Mouse (Mus musculus): ENCODE data around the gene Hmgcl. TPM values are rescaled to one million over a fixed set of nuclear protein-coding genes. Genes with fewer than 3 reads are reported as not detected.

Gene Hmgcl
- polyA plus RNA-seq, 1 experiment from 2014 or later: 66.1 TPM

- Histone ChIP-seq H3K9ac (replicated peaks; ENCODE audit: low read depth, low read length) (no peak overlapping the region), H3K4me3 (ENCODE audit: low read depth, low read length) (no peak overlapping the region), H3K27me3 (ENCODE audit: control insufficient read depth, insufficient read depth, low read length) (no peaks in the 10 kb centered on the region), H3K36me3 (ENCODE audit: control insufficient read depth, insufficient read depth, low read length) (no peaks in the 10 kb centered on the region), H3K9me3 (ENCODE audit: control insufficient read depth, low read length) (no peaks in the 10 kb centered on the region), H3K4me2 (ENCODE audit: low read depth, low read length) (no peak overlapping the region), H3K4me1 (ENCODE audit: control insufficient read depth, insufficient read depth, low read length) (no peaks in the 10 kb centered on the region), H3K27ac (ENCODE audit: low read depth, low read length) (no peak overlapping the region)
- 45% methylated on average over 3 of the region's 3 CpGs for WGBS
- ATAC-seq (ENCODE audit: low read depth): no peak
Observed at GRCm38 (mm10) chr4:135912164-135912563, 34.1 kb upstream of the Hmgcl start.

DNA sequence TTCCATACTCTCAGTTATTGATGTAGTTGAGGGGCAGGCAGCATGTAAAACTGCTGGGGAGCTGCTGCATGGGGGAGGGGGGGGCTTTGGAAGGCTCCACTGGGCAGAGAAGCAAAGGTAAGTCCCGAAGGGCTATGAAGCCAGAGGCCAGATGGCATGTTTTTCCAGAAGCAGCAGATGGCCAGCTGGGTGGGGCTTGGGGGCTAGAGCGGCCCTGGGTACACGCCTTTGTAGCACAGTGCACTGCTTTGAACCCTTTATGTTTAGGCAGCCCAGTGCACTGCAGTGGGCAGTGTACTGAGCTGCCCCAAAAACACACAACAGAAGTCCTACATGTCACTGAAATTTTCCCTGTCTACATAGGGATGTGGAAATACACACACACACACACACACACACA, 33.4 kb upstream of the Hmgcl start:
- WGBS: 5% methylated on average over 3 of the region's 3 CpGs
- 0 out of 2 replicates have a peak, but pooled peaks have one; percentile 51 for ATAC-seq (ENCODE audit: low read depth)
- H3K4me3 ChIP-seq (ENCODE audit: low read depth, low read length): no peak overlapping the region
- H3K9ac ChIP-seq (replicated peaks; ENCODE audit: low read depth, low read length): no peak overlapping the region
- H3K27me3 ChIP-seq (ENCODE audit: control insufficient read depth, insufficient read depth, low read length): no peaks in the 10 kb centered on the region
- no peaks in the 10 kb centered on the region for H3K36me3 ChIP-seq (ENCODE audit: control insufficient read depth, insufficient read depth, low read length)
- no peaks in the 10 kb centered on the region for H3K9me3 ChIP-seq (ENCODE audit: control insufficient read depth, low read length)
- H3K4me2 ChIP-seq (ENCODE audit: low read depth, low read length): no peak overlapping the region
- no peaks in the 10 kb centered on the region for H3K4me1 ChIP-seq (ENCODE audit: control insufficient read depth, insufficient read depth, low read length)
- peak overlapping the region; percentile 52 for H3K27ac ChIP-seq (ENCODE audit: low read depth, low read length)

- Histone ChIP-seq H3K4me1 (ENCODE audit: control insufficient read depth, insufficient read depth, low read length) (no peaks in the 10 kb centered on the region), H3K27ac (ENCODE audit: low read depth, low read length) (no peak overlapping the region), H3K4me3 (ENCODE audit: low read depth, low read length) (no peak overlapping the region), H3K36me3 (ENCODE audit: control insufficient read depth, insufficient read depth, low read length) (no peaks in the 10 kb centered on the region), H3K4me2 (ENCODE audit: low read depth, low read length) (no peak overlapping the region), H3K27me3 (ENCODE audit: control insufficient read depth, insufficient read depth, low read length) (no peaks in the 10 kb centered on the region), H3K9me3 (ENCODE audit: control insufficient read depth, low read length) (no peaks in the 10 kb centered on the region), H3K9ac (replicated peaks; ENCODE audit: low read depth, low read length) (no peak overlapping the region)
- ATAC-seq (ENCODE audit: low read depth): no peak
- WGBS: 78% methylated on average over 4 of the region's 4 CpGs
Observed at GRCm38 (mm10) chr4:135913433-135913832, 32.8 kb upstream of the Hmgcl start.

DNA sequence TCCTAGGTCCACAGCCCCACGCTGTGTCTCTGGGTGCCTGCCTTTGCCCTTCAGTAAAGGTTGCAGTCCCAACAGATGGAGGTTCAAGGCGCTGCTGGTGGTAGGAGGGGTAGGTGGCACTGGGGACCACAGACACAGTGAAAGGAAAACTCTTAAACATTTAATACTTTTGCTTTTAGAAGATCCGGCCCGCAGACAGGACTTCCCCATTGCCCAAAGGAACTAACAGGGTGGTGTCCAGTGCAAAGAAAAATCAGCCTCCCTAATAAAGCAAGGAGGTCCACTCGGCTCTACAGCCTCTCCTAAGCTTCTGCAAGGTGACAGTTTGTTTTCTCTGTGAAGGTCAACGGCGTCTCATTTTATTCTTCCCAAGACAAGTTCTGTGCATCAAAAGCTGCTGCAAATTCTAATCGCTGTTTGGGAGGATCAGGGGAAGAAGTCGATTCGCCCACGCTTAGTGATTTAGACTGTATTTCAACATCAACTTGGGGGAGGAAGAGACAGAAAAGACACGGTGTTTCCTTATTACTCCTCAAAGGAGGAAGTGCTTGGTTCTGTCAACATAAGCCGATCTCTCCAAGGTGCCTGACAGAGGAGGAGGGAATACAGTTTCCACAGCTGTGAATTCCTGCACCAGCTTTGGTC, 27.5 kb upstream of the Hmgcl start:
- no peak overlapping the region for H3K4me2 ChIP-seq (ENCODE audit: low read depth, low read length)
- no peaks in the 10 kb centered on the region for H3K27me3 ChIP-seq (ENCODE audit: control insufficient read depth, insufficient read depth, low read length)
- no peaks in the 10 kb centered on the region for H3K36me3 ChIP-seq (ENCODE audit: control insufficient read depth, insufficient read depth, low read length)
- no peak for ATAC-seq (ENCODE audit: low read depth)
- no peak overlapping the region for H3K9ac ChIP-seq (replicated peaks; ENCODE audit: low read depth, low read length)
- H3K4me1 ChIP-seq (ENCODE audit: control insufficient read depth, insufficient read depth, low read length): peaks cover 6% of the 10 kb centered on the region
- no peaks in the 10 kb centered on the region for H3K9me3 ChIP-seq (ENCODE audit: control insufficient read depth, low read length)
- H3K4me3 ChIP-seq (ENCODE audit: low read depth, low read length): no peak overlapping the region
- 92% methylated on average over 13 of the region's 13 CpGs for WGBS
- no peak overlapping the region for H3K27ac ChIP-seq (ENCODE audit: low read depth, low read length)

- H3K27me3 ChIP-seq (ENCODE audit: control insufficient read depth, insufficient read depth, low read length): no peaks in the 10 kb centered on the region
Observed at GRCm38 (mm10) chr4:135919280-135919639, 27.0 kb upstream of the Hmgcl start.

DNA sequence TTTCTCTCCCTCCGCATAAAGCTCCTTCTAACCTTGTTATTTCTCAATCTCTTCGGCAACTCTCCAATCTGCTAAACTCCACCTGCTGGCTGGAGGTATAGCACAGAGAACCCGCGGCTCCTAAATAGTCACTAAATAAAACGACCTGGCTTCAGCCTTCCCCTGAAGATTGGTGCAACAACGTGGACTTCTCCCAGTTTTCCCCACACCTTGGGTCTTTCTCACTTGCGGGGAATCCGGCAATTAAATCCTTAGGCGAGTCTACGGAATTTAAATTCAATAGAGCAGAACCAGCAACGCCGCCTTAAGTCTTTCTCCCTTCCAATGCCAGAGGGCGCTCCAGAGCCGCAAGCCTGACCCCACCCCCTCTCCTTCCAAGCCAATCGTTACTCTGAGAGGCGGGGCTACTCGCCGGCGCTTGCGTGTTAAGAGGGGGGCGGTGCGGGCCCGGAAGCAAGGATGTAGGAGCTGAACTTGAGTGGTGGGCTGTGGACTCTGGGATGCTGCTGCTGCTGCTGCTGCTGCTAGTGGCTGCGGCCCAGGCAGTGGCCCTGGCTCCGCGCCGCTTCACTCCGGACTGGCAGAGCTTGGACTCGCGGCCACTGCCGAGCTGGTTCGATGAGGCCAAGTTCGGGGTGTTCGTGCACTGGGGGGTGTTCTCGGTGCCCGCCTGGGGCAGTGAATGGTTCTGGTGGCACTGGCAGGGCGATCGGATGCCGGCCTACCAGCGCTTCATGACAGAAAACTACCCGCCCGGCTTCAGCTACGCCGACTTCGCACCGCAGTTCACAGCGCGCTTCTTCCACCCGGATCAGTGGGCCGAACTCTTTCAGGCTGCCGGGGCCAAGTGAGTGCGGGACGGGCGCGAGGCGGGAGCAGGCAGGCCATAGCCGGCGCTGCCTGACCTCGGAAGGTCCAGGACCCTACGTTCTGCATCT, 25.7 kb upstream of the Hmgcl start, which contains the start of gene Fuca1:
Gene Fuca1 (plus strand): TSS at position 432 of the 938 bp plus-strand sequence.
- Histone ChIP-seq H3K4me1 (ENCODE audit: control insufficient read depth, insufficient read depth, low read length) (peaks cover 6% of the 10 kb centered on the region), H3K9ac (replicated peaks; ENCODE audit: low read depth, low read length) (peak within 1 kb of the TSS; percentile 68), H3K27me3 (ENCODE audit: control insufficient read depth, insufficient read depth, low read length) (no peaks in the 10 kb centered on the region), H3K27ac (ENCODE audit: low read depth, low read length) (peak within 1 kb of the TSS; percentile 70), H3K36me3 (ENCODE audit: control insufficient read depth, insufficient read depth, low read length) (no peaks in the 10 kb centered on the region), H3K9me3 (ENCODE audit: control insufficient read depth, low read length) (no peaks in the 10 kb centered on the region), H3K4me3 (ENCODE audit: low read depth, low read length) (peak within 1 kb of the TSS; percentile 71), H3K4me2 (ENCODE audit: low read depth, low read length) (peak within 1 kb of the TSS; percentile 60)
- WGBS: 2% methylated on average over 60 of the region's 60 CpGs
- peak; percentile 97 for ATAC-seq (ENCODE audit: low read depth)

More at GRCm38 (mm10) chr4:135919280-135919639, 27.0 kb upstream of the Hmgcl start:
- Histone ChIP-seq H3K4me1 (ENCODE audit: control insufficient read depth, insufficient read depth, low read length) (peaks cover 6% of the 10 kb centered on the region), H3K4me2 (ENCODE audit: low read depth, low read length) (no peak overlapping the region), H3K9ac (replicated peaks; ENCODE audit: low read depth, low read length) (no peak overlapping the region), H3K27ac (ENCODE audit: low read depth, low read length) (no peak overlapping the region), H3K9me3 (ENCODE audit: control insufficient read depth, low read length) (no peaks in the 10 kb centered on the region), H3K36me3 (ENCODE audit: control insufficient read depth, insufficient read depth, low read length) (no peaks in the 10 kb centered on the region), H3K4me3 (ENCODE audit: low read depth, low read length) (no peak overlapping the region)
- WGBS: 95% methylated on average over 3 of the region's 3 CpGs
- no peak for ATAC-seq (ENCODE audit: low read depth)

DNA sequence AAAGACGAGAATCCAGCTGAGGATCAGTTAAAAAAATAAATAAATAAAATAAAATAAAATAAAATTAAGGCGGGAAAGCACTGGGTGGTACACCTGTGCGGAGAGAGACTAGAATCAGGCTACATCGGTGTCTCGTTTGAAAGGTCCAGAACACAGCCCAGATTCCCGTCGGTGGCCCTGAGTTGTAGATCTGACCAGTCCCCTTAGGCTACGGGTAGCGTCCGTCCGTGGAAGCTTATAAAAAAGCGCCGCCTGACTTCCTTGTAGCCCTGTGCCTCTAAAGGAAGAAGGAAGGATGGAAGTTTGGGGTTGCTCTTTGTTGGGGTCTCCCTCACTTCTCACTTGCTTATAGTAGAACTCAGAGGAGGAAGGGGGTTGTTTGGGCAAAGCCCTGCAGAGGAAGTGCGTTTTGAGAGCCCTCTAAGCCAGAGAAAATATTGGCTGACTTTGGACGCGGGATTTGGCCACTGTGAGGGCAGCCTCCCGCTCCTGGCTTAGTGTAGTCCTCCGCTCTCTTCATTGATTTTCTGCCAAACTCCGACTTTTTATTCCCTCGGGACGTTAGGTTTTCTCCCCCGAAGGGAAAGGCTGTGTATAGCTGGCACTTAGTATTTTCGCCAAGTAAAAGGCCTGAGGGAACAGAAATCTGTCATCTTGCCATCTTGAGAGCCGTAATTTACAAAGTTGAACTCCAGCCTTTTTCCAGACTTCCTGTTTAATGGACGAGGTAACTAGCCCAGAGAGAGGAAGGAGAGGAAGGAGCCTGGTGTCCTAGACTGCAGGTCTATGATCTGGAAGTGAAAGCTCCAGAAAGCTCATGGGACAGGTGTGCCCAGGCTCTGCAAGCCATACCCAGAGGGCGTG, 24.8 kb upstream of the Hmgcl start:
- Histone ChIP-seq H3K4me1 (ENCODE audit: control insufficient read depth, insufficient read depth, low read length) (peaks cover 6% of the 10 kb centered on the region), H3K36me3 (ENCODE audit: control insufficient read depth, insufficient read depth, low read length) (no peaks in the 10 kb centered on the region), H3K27me3 (ENCODE audit: control insufficient read depth, insufficient read depth, low read length) (no peaks in the 10 kb centered on the region), H3K4me2 (ENCODE audit: low read depth, low read length) (peak overlapping the region; percentile 60), H3K4me3 (ENCODE audit: low read depth, low read length) (peak overlapping the region; percentile 71), H3K9ac (replicated peaks; ENCODE audit: low read depth, low read length) (peak overlapping the region; percentile 68), H3K27ac (ENCODE audit: low read depth, low read length) (peak overlapping the region; percentile 70), H3K9me3 (ENCODE audit: control insufficient read depth, low read length) (no peaks in the 10 kb centered on the region)
- 6% methylated on average over 26 of the region's 26 CpGs for WGBS
- no peak for ATAC-seq (ENCODE audit: low read depth)

GRCm38 (mm10) chr4:135922190-135922589, 24.1 kb upstream of the Hmgcl start:
- Histone ChIP-seq H3K36me3 (ENCODE audit: control insufficient read depth, insufficient read depth, low read length) (no peaks in the 10 kb centered on the region), H3K4me1 (ENCODE audit: control insufficient read depth, insufficient read depth, low read length) (peaks cover 6% of the 10 kb centered on the region), H3K4me3 (ENCODE audit: low read depth, low read length) (no peak overlapping the region; the same call in 1 of the 2 replicates), H3K27me3 (ENCODE audit: control insufficient read depth, insufficient read depth, low read length) (no peaks in the 10 kb centered on the region), H3K27ac (ENCODE audit: low read depth, low read length) (no peak overlapping the region), H3K4me2 (ENCODE audit: low read depth, low read length) (peak overlapping the region; percentile 60; the same call in 1 of the 2 replicates), H3K9me3 (ENCODE audit: control insufficient read depth, low read length) (no peaks in the 10 kb centered on the region), H3K9ac (replicated peaks; ENCODE audit: low read depth, low read length) (no peak overlapping the region)
- 91% methylated on average over 1 of the region's 1 CpGs for WGBS
- ATAC-seq (ENCODE audit: low read depth): no peak
